Mouse (Mus musculus) ES-E14 (cell line): Measurements from ENCODE around the gene Ercc2. TPM values are rescaled to one million over a fixed set of nuclear protein-coding genes. Genes with fewer than 3 reads are reported as not detected.
A peak's percentile ranks its signal among the peaks of the same experiment; 100 is the strongest.

Source experiments
- DNase-seq: peaks from one replicate; pipeline ENCODE4 v3.0.0-alpha.2; 2013; ENCODE audit warnings: low read depth, low spot score
- H3K27ac ChIP-seq: 2 replicates; pipeline ENCODE4 v1.5.1; 2012; ENCODE audit warnings: low read depth, mild to moderate bottlenecking, low read length, moderate library complexity, mixed read lengths; ENCODE audit not compliant: poor library complexity, insufficient read depth, severe bottlenecking
- H3K36me3 ChIP-seq: 2 replicates; pipeline ENCODE4 v1.6.1; 2012; ENCODE audit warnings: mild to moderate bottlenecking, low read length, moderate library complexity, mixed read lengths; ENCODE audit not compliant: control insufficient read depth, poor library complexity, insufficient read depth, severe bottlenecking
- H3K4me1 ChIP-seq, 2 experiments: fragments of 150-350 bp in 1 of 2; sonication (generic) in 1 of 2; 2 replicates each; pipeline ENCODE4 v1.6.1; 2012; ENCODE audit warnings: low read length in 2 of 2, mild to moderate bottlenecking in 1 of 2, mixed read lengths in 1 of 2; ENCODE audit not compliant: control insufficient read depth in 2 of 2, insufficient read depth in 2 of 2, poor library complexity in 1 of 2
- H3K4me3 ChIP-seq, 2 experiments: fragments of 150-350 bp in 1 of 2; sonication (generic) in 1 of 2; 2 replicates each; pipeline ENCODE4 v1.5.1; 2012; ENCODE audit warnings: low read length in 2 of 2, low read depth in 1 of 2, mild to moderate bottlenecking in 1 of 2, mixed read lengths in 1 of 2; ENCODE audit not compliant: insufficient read depth in 1 of 2, poor library complexity in 1 of 2, severe bottlenecking in 1 of 2
- H3K9ac ChIP-seq: 2 replicates; pipeline ENCODE4 v1.6.1; 2012; ENCODE audit warnings: low read depth, mild to moderate bottlenecking, low read length, mixed read lengths; ENCODE audit not compliant: poor library complexity, insufficient read depth, severe bottlenecking
- H3K9me3 ChIP-seq: fragments of 150-350 bp; sonication (generic); 2 replicates; pipeline ENCODE4 v1.6.1; 2012; ENCODE audit warnings: low read depth, mild to moderate bottlenecking, low read length; ENCODE audit not compliant: control insufficient read depth, insufficient read depth
- CHD2 ChIP-seq: IDR thresholded peaks from 2 replicates; pipeline ENCODE4 v1.6.1; 2014; ENCODE audit warnings: mild to moderate bottlenecking, low read depth, low read length, inconsistent platforms
- HCFC1 ChIP-seq: IDR thresholded peaks from 2 replicates; pipeline ENCODE4 v1.6.1; 2012; ENCODE audit warnings: low read length, inconsistent platforms, borderline replicate concordance; ENCODE audit not compliant: insufficient read depth
- MAFK ChIP-seq: IDR thresholded peaks from 2 replicates; pipeline ENCODE4 v1.6.1; 2014; ENCODE audit warnings: mild to moderate bottlenecking, low read depth, low read length, inconsistent platforms; ENCODE audit not compliant: insufficient read depth
- ZC3H11A ChIP-seq: IDR thresholded peaks from 2 replicates; pipeline ENCODE4 v1.6.1; 2012; ENCODE audit warnings: low read depth, mild to moderate bottlenecking, inconsistent platforms, low read length, borderline replicate concordance
- ZNF384 ChIP-seq: IDR thresholded peaks from 2 replicates; pipeline ENCODE4 v1.6.1; 2012; ENCODE audit warnings: low read depth, low read length, inconsistent platforms
- in situ Hi-C, 2 experiments: fragments of 600-800 bp; cut with MboI; formaldehyde crosslinking; loops; one replicate each; pipeline ENCODE4 v1.15.1; 2025; ENCODE audit warnings: low sequenced_read_pairs in 2 of 2, inconsistent platforms in 1 of 2; ENCODE audit not compliant: unreplicated experiment in 2 of 2
- total RNA-seq: library from RNA; depleted of rRNA; stranded (reverse); fragments of 300-350 nt; gene quantifications from 2 replicates; pipeline ENCODE4 v1.2.3, GENCODE M21; 2012

Gene Ercc2
- total RNA-seq, 1 experiment: 38.8 TPM

- Histone ChIP-seq H3K4me1 (peaks cover 4 to 21% of the 10 kb centered on the region in 2 experiments; a peak in 3 of 4 replicates), H3K4me3 (no peak overlapping the region), H3K9ac (no peak overlapping the region), H3K27ac (no peak overlapping the region), H3K9me3 (no peaks in the 10 kb centered on the region), H3K36me3 (0 out of 2 replicates have a peak, but pooled peaks cover 2% of the 10 kb centered on the region)
- DNase-seq: peak; percentile 87
- TF ChIP-seq ZNF384: peak; percentile 61
- peak; percentile 44; the same call in 1 of the 2 replicates for TF ChIP-seq ZC3H11A
- TF ChIP-seq MAFK: 0 out of 2 replicates have a peak, but pooled peaks have one; percentile 29
- no peak for TF ChIP-seq CHD2
- TF ChIP-seq HCFC1: no peak
- in situ Hi-C loops: no loop called here
Measured at GRCm38 (mm10) chr7:19343210-19343808, 38.5 kb upstream of the Ercc2 start.

- DNase-seq: no peak
- Histone ChIP-seq H3K4me1 (peaks cover 4 to 25% of the 10 kb centered on the region in 2 experiments; a peak in 3 of 4 replicates), H3K9ac (peak within 1 kb of the TSS; percentile 88), H3K27ac (peak within 1 kb of the TSS; percentile 85), H3K9me3 (no peaks in the 10 kb centered on the region), H3K36me3 (0 out of 2 replicates have a peak, but pooled peaks cover 4% of the 10 kb centered on the region), H3K4me3 (peak within 1 kb of the TSS; percentile 84 to 99)
- in situ Hi-C loops: no loop called here
- TF ChIP-seq CHD2: no peak
- no peak for TF ChIP-seq ZNF384
- no peak for TF ChIP-seq HCFC1
- no peak for TF ChIP-seq MAFK
- TF ChIP-seq ZC3H11A: no peak
Measured at GRCm38 (mm10) chr7:19344237-19344847, 37.5 kb upstream of the Ercc2 start, which contains the start of gene Ercc1. Ercc1 (plus strand) TSS chr7:19344778.

- Histone ChIP-seq H3K4me1 (peaks cover 4 to 30% of the 10 kb centered on the region in 2 experiments; a peak in 3 of 4 replicates), H3K9me3 (no peaks in the 10 kb centered on the region), H3K27ac (peak overlapping the region; percentile 85), H3K9ac (peak overlapping the region; percentile 88), H3K4me3 (peak overlapping the region; percentile 84 to 99), H3K36me3 (peaks cover 6% of the 10 kb centered on the region; the same call in 1 of the 2 replicates)
- in situ Hi-C loops: no loop called here
- TF ChIP-seq HCFC1 (peak; percentile 79), ZNF384 (no peak)
- DNase-seq: peak; percentile 100
Measured at GRCm38 (mm10) chr7:19344938-19345471, 36.8 kb upstream of the Ercc2 start.

- H3K4me1 ChIP-seq: peaks cover 0 to 20% of the 10 kb centered on the region in 2 experiments; a peak in 2 of 4 replicates
- no peaks in the 10 kb centered on the region for H3K9me3 ChIP-seq
- TF ChIP-seq CHD2 (no peak), ZC3H11A (no peak), ZNF384 (no peak), MAFK (no peak), HCFC1 (no peak)
- H3K4me3 ChIP-seq: no peak overlapping the region
- no peak overlapping the region for H3K27ac ChIP-seq
- H3K36me3 ChIP-seq: peaks cover 19% of the 10 kb centered on the region; the same call in 1 of the 2 replicates
- no peak overlapping the region for H3K9ac ChIP-seq
- no peak for DNase-seq
- in situ Hi-C loops: no loop called here
Measured at GRCm38 (mm10) chr7:19349188-19349915, 32.5 kb upstream of the Ercc2 start.
